Mouse (Mus musculus): ENCODE results near the gene Ist1.

GRCm38 (mm10) chr8:109694154-109694553 is 1.1 kb upstream of the Ist1 start:
- TF ChIP-seq POLR2A (IDR thresholded peaks at IDR 0.05; ENCODE audit: insufficient read depth, low read length) (no peak), CTCF (IDR thresholded peaks at IDR 0.05; ENCODE audit: low read depth, low read length) (no peak)
